Mouse (Mus musculus) brain, embryonic 14.5 days (tissue): ENCODE results near the gene Klhl7. TPM values are rescaled to one million over a fixed set of nuclear protein-coding genes. Genes with fewer than 3 reads are reported as not detected.
A peak's percentile ranks its signal among the peaks of the same experiment; 100 is the strongest.

Source experiments
- DNase-seq: peaks from one replicate; pipeline ENCODE4 v3.0.0-alpha.2; 2011; ENCODE audit warnings: low read depth
- CTCF ChIP-seq: fragments of 200-500 bp; IDR thresholded peaks from 2 replicates; pipeline ENCODE4 v1.5.1; 2012; ENCODE audit warnings: inconsistent platforms, mild to moderate bottlenecking, moderate library complexity, borderline replicate concordance; ENCODE audit not compliant: insufficient read depth, insufficient read length; ENCODE audit errors: extremely low read depth
- POLR2A ChIP-seq: fragments of 200-500 bp; IDR thresholded peaks from 2 replicates; pipeline ENCODE4 v1.6.1; 2012; ENCODE audit warnings: mild to moderate bottlenecking, inconsistent platforms, borderline replicate concordance; ENCODE audit not compliant: poor library complexity, insufficient read depth, insufficient read length, severe bottlenecking; ENCODE audit errors: extremely low read depth
- polyA plus RNA-seq: library from polyadenylated mRNA; depleted of rRNA; stranded (reverse); fragments of >200 nt; gene quantifications from 2 replicates; pipeline ENCODE4 v1.2.3, GENCODE M21; 2012; rRNA removed

Klhl7 gene
- polyA plus RNA-seq, 1 experiment: 120 TPM

DNA sequence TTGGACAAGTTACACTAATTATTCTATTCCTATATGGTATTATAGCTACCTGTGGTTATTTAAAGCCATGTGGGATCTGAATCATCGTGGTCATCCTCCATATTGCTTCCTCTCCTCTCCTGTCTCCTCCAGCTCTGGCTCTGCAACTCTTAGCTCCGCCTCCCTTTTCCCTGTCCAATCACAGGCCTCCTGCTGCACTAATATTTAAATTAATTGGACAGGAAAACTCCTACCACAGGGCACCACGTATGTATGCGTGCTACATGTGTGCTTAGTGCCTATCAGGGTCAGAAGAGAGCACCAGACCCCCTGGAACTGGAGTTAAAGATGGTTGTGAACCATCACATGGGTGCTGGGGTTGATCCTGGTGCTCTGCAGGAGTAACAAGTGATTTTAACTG lies 88.1 kb downstream of the Klhl7 start:
- DNase-seq: no peak
- TF ChIP-seq CTCF (no peak), POLR2A (no peak)

DNA sequence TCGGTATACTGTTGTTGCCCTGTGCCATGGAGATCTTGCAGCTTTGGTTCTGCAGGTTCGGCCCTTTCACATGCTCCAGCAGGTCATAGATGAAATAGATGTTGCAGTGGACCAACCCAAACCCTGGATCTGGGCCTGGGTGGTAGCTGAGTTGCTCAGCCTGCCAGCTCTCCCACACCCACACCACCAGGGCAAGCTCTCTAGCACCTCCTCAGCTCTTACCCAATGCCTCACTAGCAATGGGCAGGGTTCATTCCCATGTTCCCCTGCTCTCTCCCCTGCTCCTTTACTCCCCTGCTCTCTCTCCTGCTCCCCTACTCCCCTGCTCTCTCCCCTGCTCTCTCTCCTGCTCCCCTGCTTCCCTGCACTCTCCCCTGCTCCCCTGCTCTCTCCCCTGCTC lies 91.4 kb downstream of the Klhl7 start:
- no peak for DNase-seq
- TF ChIP-seq POLR2A: no peak
- no peak for TF ChIP-seq CTCF

GRCm38 (mm10) chr5:24201006-24201405 lies 100.6 kb downstream of the Klhl7 start:
- TF ChIP-seq CTCF (no peak), POLR2A (no peak)
- no peak for DNase-seq

DNA sequence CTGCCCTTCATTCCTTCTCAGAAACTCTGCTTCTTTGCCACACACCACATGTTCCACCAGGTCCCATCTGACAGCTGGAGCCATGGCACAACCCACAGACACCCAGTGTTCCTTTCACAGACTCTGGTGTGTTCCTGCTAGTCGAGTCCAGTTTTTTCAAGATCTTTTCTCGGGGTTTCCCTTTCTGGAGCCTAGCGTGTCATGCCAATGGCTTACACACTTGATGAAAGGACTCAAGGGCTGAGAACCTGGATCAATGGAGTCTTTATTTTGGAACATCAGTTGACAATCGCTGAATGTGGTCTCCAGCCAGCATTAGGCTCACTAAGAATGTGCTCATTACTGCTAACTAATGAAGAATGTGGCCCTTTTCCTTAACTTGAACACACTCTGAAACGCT lies 102.1 kb downstream of the Klhl7 start:
- TF ChIP-seq CTCF: no peak
- TF ChIP-seq POLR2A: no peak
- DNase-seq: peak; percentile 58

DNA sequence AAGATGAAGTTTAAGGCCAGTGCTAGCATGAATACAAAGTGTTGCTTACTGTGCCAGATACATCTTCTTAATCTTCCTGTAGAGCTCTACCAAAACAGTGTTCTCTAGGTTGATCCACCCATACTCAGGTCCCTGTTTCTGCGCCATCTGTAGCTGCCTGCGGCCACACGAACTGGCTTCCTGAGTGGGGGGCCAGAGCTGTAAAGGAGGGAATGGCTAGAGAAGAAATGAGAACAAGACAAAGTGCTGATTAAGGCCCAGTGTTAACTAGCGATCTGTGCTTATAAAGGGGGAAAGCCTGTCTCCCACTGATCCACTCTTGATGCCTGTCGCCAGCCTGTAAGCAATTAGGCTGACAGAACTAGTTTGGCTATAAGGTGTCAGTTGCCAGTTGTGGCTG lies 102.9 kb downstream of the Klhl7 start:
- no peak for DNase-seq
- TF ChIP-seq POLR2A: no peak
- no peak for TF ChIP-seq CTCF

GRCm38 (mm10) chr5:24207965-24208364 lies 107.6 kb downstream of the Klhl7 start:
- no peak for TF ChIP-seq POLR2A
- TF ChIP-seq CTCF: no peak

GRCm38 (mm10) chr5:24208505-24208904 lies 108.1 kb downstream of the Klhl7 start:
- DNase-seq: no peak

More at GRCm38 (mm10) chr5:24207965-24208364, 107.6 kb downstream of the Klhl7 start:
- no peak for DNase-seq

More at GRCm38 (mm10) chr5:24208505-24208904, 108.1 kb downstream of the Klhl7 start:
- TF ChIP-seq CTCF (no peak), POLR2A (no peak)

Other genes with a start within 250 kb of the Klhl7 start
- gene Fam126a, start 69.9 kb upstream of the Klhl7 start, polyA plus RNA-seq: 25.2 and 28.5 TPM in 2 replicates
- 10.7 and 11.3 TPM in 2 replicates for gene Nupl2, start 64.4 kb downstream of the Klhl7 start, polyA plus RNA-seq